Mouse (Mus musculus): ENCODE data around the gene Fkbp9. TPM values are rescaled to one million over a fixed set of nuclear protein-coding genes. Genes with fewer than 3 reads are reported as not detected.

Gene Fkbp9
- total RNA-seq, 4 experiments from 2014 or later: 29.7 to 36.3 (median 33.7) TPM

DNA sequence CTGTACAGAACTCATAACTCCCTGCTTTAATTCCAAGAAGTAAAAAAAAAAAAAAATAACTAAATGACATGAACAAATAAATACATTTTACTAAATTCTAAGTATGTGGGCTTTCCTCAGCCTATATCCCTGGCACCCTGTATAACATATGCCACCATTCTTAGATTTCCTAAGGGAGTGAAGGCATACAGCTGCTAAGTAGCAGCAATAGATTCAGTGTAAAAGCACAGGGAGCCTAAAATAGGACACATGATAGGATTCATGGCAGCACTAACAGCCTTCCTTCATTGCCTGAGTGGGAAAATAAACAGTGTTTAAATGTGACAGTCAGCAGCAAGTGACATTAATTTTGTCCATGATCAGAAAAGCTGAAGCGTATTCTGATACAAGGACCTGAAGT is 72.5 kb downstream of the Fkbp9 start:
- DNase-seq (ENCODE audit: low spot score in 2 of 2): no peak

- no peak for DNase-seq (ENCODE audit: low spot score in 2 of 2)
Measured at GRCm38 (mm10) chr6:56904982-56905381, 73.1 kb downstream of the Fkbp9 start.

DNA sequence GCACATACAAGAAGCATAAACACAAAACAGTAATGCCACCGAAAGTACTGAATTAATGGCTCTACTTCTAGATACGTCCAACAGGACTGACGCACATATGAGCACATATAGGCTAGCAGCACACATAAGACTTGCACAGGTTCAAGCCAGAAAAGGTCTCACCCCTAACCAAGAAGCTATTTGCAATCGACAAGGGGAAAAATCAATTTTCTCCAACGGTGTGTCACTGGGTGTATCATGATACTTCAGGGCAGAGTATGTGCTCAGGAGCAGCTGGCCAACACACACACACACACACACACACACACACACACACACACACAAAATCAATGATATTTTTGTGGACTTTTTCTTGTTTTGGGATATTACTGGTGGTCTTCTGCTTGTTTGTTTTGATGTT is 73.6 kb downstream of the Fkbp9 start:
- no peak for DNase-seq (ENCODE audit: low spot score in 2 of 2)

GRCm38 (mm10) chr6:56906121-56906846 is 74.4 kb downstream of the Fkbp9 start:
- no peak for DNase-seq (ENCODE audit: low spot score in 2 of 2)

DNA sequence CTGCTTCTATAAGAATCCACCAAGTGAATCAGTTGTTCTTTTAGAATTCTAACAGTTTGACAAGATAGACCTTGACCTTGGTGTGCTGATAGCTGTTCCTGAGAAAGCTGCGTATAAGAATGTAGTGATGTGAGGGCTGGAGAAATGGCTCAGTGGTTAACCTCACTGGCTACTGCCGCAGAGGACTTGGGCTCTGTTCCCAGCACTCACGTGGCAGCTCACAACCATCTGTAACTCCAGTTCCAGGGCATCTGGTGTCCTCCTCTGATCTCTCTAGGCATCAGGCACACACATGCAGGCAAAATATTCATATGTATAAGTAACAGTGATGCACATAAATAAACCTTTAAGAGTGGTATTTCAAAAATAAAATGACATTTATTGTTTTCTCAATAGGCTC is 76.1 kb downstream of the Fkbp9 start:
- DNase-seq (ENCODE audit: low spot score in 2 of 2): no peak

GRCm38 (mm10) chr6:56908397-56908796 is 76.5 kb downstream of the Fkbp9 start:
- DNase-seq (ENCODE audit: low spot score in 2 of 2): no peak

DNA sequence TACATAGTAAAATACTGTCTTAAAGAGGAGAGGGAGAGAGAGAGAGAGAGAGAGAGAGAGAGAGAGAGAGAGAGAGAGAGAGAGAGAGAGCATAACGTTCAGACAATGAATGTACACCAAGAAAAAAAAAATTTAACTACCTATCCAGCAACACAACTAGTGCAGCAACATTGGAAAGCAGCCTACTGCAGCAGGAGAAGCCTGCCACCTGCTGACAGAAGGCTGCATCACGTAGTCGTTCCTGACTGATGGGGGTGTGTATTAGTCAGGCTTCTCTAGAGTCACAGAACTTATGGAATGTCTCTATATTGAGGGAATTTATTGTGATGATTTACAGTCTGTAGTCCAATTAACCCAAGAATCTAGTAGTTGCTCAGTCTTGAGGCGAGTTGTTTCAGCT is 77.1 kb downstream of the Fkbp9 start:
- DNase-seq (ENCODE audit: low spot score in 2 of 2): peak; percentile 36 to 47

DNA sequence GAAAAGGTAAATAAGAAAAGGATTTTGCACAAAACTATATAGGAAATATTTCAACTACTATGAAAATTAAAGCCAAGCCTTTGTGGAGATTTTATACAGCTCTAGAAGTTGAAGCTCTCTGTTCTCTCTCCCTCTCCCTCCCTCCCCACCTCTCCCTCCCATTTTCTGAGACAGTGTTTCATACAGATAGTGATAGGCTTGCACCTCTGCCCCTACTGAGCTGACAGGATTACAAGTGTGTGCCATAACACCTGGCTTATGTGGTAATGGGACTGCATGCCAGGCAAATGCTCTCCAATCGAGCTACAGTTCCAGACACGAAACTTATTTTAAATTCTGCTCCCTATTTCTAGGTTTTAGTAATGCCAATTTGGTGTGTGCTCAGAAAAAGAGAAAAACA is 79.1 kb downstream of the Fkbp9 start:
- no peak for DNase-seq (ENCODE audit: low spot score in 2 of 2)

DNA sequence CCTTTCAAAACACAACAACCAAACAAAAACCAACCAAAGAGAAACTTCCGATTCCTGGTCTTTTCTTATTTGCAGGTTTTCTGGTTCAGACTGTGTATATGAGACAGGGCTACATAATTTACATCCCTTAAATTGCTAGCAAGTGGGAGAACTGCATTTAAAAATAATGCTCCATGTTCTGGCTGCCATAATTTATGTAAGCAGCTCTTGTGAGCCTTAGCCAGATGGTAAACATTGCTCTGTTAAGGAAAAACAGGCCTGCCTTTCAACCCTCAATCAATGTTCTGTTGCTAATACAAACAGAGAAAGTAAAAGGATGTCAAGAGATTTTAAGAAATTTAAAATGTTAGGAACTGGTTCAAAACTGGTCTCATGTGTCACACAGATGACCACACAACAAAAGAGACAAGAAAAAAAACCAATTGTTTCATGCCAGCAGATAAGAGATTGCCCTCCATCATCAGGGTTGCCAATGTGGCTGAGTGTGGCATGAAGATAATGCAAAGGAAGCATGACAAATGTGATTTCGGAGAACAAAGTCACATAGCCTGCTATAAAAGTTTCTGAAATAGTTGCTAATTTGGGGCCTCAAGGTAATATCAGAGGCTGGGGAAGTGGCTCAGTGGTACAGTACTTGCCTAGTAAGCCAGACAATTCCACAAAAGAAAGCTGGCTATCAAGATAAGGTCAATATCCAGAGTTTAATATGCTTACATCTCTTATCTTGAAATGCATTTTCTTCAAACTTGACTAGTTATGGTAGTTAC is 81.4 kb downstream of the Fkbp9 start:
- DNase-seq (ENCODE audit: low spot score in 2 of 2): no peak

GRCm38 (mm10) chr6:56916279-56916678 is 84.4 kb downstream of the Fkbp9 start:
- no peak for DNase-seq (ENCODE audit: low spot score in 2 of 2)

DNA sequence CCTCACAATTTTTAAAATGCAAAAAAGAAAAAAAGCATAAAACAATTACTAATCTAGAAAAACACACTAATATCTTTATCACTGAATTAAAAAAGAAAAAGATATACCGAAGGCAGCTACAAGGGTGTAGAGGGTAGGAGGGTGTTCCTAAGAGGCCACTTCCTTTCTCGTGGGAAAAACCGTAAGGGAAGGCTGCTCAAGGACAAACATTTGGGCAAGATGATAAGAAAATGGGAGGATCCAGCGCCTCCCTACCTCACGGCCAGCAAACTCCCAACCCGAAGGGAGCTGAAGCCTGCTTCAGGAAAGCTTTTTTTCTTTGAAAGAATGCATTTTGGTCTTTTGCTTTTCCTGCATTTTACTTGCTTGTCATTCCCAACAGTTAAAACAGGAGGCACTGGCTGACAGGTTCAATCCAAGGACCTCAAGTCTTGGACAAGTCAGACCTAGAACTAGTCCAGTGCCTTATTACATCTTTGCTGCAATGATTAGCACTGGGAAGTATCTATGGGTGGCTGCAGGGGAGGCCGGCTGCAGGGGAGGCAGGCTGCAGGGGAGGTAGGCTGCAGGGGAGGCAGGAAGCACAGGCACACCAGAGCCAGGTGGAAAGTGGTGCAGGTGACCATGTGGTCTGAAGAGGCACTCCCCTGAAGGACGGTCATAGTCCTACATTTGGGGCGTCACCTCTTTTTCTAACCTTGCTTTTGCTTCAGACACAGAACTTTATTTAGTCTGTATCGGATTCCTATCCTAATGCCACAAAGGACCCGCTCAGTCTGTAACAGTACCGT is 85.9 kb downstream of the Fkbp9 start:
- no peak for DNase-seq (ENCODE audit: low spot score in 2 of 2)

- DNase-seq (ENCODE audit: low spot score in 2 of 2): no peak
Measured at GRCm38 (mm10) chr6:56919330-56920044, 87.6 kb downstream of the Fkbp9 start.

GRCm38 (mm10) chr6:56920222-56921092 is 88.6 kb downstream of the Fkbp9 start:
- no peak for DNase-seq (ENCODE audit: low spot score in 2 of 2)

DNA sequence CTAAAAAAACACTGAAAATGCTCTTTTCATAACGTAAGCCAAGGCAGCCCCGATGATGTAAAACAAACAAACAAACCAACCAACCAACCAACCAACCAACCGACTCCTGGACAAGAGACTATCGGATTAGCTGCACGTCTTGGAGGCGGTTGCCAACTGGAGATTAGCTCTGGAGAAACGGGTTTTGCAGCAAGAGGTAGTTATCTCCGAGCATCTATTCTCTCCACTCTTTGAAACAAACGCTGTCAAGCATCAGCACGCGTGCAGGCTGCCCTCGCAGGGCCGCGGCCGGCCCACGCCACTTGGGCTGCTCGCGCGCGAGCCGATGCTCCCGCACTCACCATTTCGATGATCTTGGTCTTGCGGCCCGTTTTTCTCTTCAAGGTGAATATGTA is 91.5 kb downstream of the Fkbp9 start:
- DNase-seq (ENCODE audit: low spot score in 2 of 2): no peak

DNA sequence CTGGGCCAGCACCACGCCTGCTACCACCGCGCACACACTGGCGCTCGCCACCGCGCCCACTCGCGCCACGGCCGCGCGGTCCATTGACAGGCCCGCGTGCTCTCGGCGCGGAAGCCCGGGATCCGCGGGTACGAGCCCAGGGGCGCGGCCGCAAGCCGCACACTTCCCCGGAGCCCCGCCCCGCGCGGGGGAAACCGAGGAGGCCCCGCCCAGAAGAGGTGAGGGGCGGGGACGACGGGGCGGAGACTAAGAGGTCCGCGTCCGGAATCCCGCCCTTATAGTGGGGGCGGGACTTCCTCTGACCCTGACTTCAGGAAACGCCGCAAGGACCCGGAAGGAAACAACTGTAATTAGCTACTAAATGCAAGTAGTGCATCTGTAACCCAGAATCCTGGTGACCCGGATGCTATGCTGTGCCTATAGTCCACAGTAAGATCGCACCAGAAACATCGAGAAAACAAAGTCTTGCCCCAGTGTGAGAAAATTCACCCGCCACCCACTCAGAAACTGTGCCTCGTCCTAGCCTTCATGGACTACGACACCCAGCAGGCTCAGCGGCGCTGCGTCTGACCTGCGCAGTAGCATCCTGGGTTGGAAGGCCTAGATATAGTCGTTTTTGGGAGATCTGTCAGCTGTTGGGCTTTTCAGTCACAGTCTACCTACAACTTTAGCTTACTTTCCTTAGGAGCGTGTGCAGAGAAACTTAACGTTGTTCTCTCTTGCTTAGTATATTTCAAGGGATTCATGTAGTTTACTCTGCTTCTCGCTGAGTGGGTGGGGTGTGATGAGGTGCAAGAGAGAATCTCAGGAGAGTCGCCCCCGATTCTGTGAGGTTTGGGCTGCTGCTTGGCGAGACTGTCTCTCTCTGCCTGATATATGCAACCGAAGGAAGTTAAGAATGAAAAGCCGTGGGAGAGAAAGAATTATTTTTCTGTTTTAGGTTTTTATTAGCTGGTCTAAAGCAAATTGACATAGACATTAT is 92.2 kb downstream of the Fkbp9 start, which contains the start of the genes Nt5c3 and Vmn1r4:
TSS of gene Nt5c3 (minus strand) at position 207 of the 982 bp plus-strand sequence.
TSS of gene Vmn1r4 (plus strand) at position 290 of the 982 bp plus-strand sequence.
- DNase-seq (ENCODE audit: low spot score in 2 of 2): peak; percentile 91 to 97
